Mouse (Mus musculus): ENCODE results near the gene Phrf1. TPM values are rescaled to one million over a fixed set of nuclear protein-coding genes. Genes with fewer than 3 reads are reported as not detected.

Phrf1 gene
- polyA plus RNA-seq, 1 experiment = 44.5 TPM

DNA sequence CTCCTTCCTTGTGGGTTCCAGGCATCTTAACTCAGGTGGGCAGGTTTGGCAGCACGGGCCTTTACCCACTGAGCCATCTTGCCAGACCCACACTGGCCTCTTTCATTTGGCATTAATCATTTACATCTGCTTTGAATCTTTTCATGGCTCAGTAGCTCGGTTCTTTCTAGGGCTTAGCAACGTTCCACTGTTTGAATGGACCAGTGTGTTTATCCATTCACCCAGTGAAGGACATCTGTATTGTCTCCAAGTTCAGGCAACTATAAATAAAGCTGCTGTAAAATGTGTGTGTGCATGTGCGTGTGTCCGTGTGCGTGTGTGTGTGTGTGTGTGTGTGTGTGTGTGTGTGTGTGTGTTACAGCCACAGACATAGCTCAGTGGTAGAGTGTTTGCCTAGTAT lies 52.9 kb downstream of the Phrf1 start:
- Histone ChIP-seq H3K79me2 (ENCODE audit: control insufficient read depth, insufficient read depth) (no peaks in the 10 kb centered on the region), H3K27me3 (ENCODE audit: control insufficient read depth, insufficient read depth, insufficient read length) (no peaks in the 10 kb centered on the region), H3K36me3 (ENCODE audit: control insufficient read depth, insufficient read depth) (no peaks in the 10 kb centered on the region), H3K4me3 (no peak overlapping the region), H3ac (ENCODE audit: control insufficient read depth, insufficient read length) (no peak overlapping the region), H3K4me2 (ENCODE audit: low read depth) (no peak overlapping the region)
- TF ChIP-seq USF1 (IDR thresholded peaks at IDR 0.05; ENCODE audit: low read depth) = no peak
- TF ChIP-seq CEBPB (IDR thresholded peaks at IDR 0.05; ENCODE audit: insufficient read depth, poor library complexity, severe bottlenecking) = no peak
- no peak for TF ChIP-seq TCF12 (IDR thresholded peaks at IDR 0.05; ENCODE audit: insufficient read depth, poor library complexity, severe bottlenecking)
- no peak for TF ChIP-seq REST (IDR thresholded peaks at IDR 0.05; ENCODE audit: insufficient read depth, insufficient read length)
- no peak for TF ChIP-seq MAX (IDR thresholded peaks at IDR 0.05; ENCODE audit: low read depth)
- TF ChIP-seq POLR2AphosphoS2 (IDR thresholded peaks at IDR 0.05; ENCODE audit: insufficient read length, low read depth) = no peak
- no peak for TF ChIP-seq MYOD1 (IDR thresholded peaks at IDR 0.05; ENCODE audit: control insufficient read depth in 1 of 3, insufficient read length in 2 of 3, low read depth in 2 of 3)

- Histone ChIP-seq H3ac (ENCODE audit: control insufficient read depth, insufficient read length) (no peak overlapping the region), H3K4me2 (ENCODE audit: low read depth) (no peak overlapping the region), H3K27me3 (ENCODE audit: control insufficient read depth, insufficient read depth, insufficient read length) (no peaks in the 10 kb centered on the region), H3K79me2 (ENCODE audit: control insufficient read depth, insufficient read depth) (no peaks in the 10 kb centered on the region), H3K4me3 (no peak overlapping the region), H3K36me3 (ENCODE audit: control insufficient read depth, insufficient read depth) (no peaks in the 10 kb centered on the region)
- TF ChIP-seq REST (IDR thresholded peaks at IDR 0.05; ENCODE audit: insufficient read depth, insufficient read length) (no peak), MAX (IDR thresholded peaks at IDR 0.05; ENCODE audit: low read depth) (no peak), CEBPB (IDR thresholded peaks at IDR 0.05; ENCODE audit: insufficient read depth, poor library complexity, severe bottlenecking) (no peak), POLR2AphosphoS2 (IDR thresholded peaks at IDR 0.05; ENCODE audit: insufficient read length, low read depth) (no peak), TCF3 (IDR thresholded peaks at IDR 0.05; ENCODE audit: insufficient read length, low read depth) (no peak), USF1 (IDR thresholded peaks at IDR 0.05; ENCODE audit: low read depth) (no peak), TCF12 (IDR thresholded peaks at IDR 0.05; ENCODE audit: insufficient read depth, poor library complexity, severe bottlenecking) (no peak), SRF (IDR thresholded peaks at IDR 0.05; ENCODE audit: control insufficient read depth, insufficient read length, low read depth) (no peak), E2F4 (IDR thresholded peaks at IDR 0.05; ENCODE audit: insufficient read depth) (no peak), MYOG (IDR thresholded peaks at IDR 0.05; ENCODE audit: control insufficient read depth in 1 of 3, insufficient read depth in 1 of 3, insufficient read length in 2 of 3, low read depth in 2 of 3) (no peak), MYOD1 (IDR thresholded peaks at IDR 0.05; ENCODE audit: control insufficient read depth in 1 of 3, insufficient read length in 2 of 3, low read depth in 2 of 3) (no peak), POLR2A (IDR thresholded peaks at IDR 0.05; ENCODE audit: insufficient read length, low read depth) (no peak)
These were observed 54.2 kb downstream of the Phrf1 start for GRCm38 (mm10) chr7:141282756-141283155.

- no peak overlapping the region for H3K4me3 ChIP-seq
- H3K36me3 ChIP-seq (ENCODE audit: control insufficient read depth, insufficient read depth) = no peaks in the 10 kb centered on the region
- H3K79me2 ChIP-seq (ENCODE audit: control insufficient read depth, insufficient read depth) = no peaks in the 10 kb centered on the region
- TF ChIP-seq POLR2A (IDR thresholded peaks at IDR 0.05; ENCODE audit: insufficient read length, low read depth) (no peak), REST (IDR thresholded peaks at IDR 0.05; ENCODE audit: insufficient read depth, insufficient read length) (no peak), MYOG (IDR thresholded peaks at IDR 0.05; ENCODE audit: control insufficient read depth in 1 of 3, insufficient read depth in 1 of 3, insufficient read length in 2 of 3, low read depth in 2 of 3) (no peak), TCF12 (IDR thresholded peaks at IDR 0.05; ENCODE audit: insufficient read depth, poor library complexity, severe bottlenecking) (no peak), POLR2AphosphoS2 (IDR thresholded peaks at IDR 0.05; ENCODE audit: insufficient read length, low read depth) (no peak), USF1 (IDR thresholded peaks at IDR 0.05; ENCODE audit: low read depth) (no peak), MYOD1 (IDR thresholded peaks at IDR 0.05; ENCODE audit: control insufficient read depth in 1 of 3, insufficient read length in 2 of 3, low read depth in 2 of 3) (no peak), CEBPB (IDR thresholded peaks at IDR 0.05; ENCODE audit: insufficient read depth, poor library complexity, severe bottlenecking) (no peak), MAX (IDR thresholded peaks at IDR 0.05; ENCODE audit: low read depth) (no peak), SRF (IDR thresholded peaks at IDR 0.05; ENCODE audit: control insufficient read depth, insufficient read length, low read depth) (no peak), E2F4 (IDR thresholded peaks at IDR 0.05; ENCODE audit: insufficient read depth) (no peak), TCF3 (IDR thresholded peaks at IDR 0.05; ENCODE audit: insufficient read length, low read depth) (no peak)
- peaks cover 7% of the 10 kb centered on the region for H3K27me3 ChIP-seq (ENCODE audit: control insufficient read depth, insufficient read depth, insufficient read length)
- no peak overlapping the region for H3K4me2 ChIP-seq (ENCODE audit: low read depth)
- no peak overlapping the region for H3ac ChIP-seq (ENCODE audit: control insufficient read depth, insufficient read length)
These were observed 59.5 kb downstream of the Phrf1 start for GRCm38 (mm10) chr7:141288042-141288441.

DNA sequence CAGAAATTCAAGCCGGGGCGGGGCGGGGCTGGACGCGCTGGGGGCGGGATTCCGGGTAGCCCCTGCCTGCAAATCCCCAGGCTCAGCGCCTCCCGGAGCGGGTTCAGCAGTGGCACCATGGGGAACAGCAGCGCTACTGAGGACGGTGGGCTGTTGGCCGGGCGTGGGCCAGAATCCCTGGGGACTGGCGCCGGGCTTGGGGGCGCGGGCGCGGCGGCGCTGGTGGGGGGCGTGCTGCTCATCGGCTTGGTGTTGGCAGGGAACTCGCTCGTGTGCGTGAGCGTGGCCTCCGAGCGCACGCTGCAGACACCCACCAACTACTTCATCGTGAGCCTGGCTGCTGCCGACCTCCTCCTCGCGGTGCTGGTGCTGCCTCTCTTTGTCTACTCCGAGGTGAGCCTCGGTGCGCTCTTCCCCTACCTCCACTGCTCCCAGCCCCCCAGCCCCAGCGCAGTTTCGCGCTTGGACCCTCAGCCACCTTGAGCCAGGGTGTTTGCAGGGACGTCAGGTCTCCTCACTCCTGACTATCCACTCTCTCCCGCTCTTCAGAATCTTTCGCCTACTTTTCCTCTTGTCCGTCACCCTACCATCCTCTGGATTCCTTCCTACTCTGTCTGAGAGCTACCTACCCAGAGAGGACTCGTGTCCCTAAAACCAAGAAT lies 63.5 kb downstream of the Phrf1 start, which contains the start of gene Drd4:
Drd4 (plus strand) TSS at position 86 of the 662 bp plus-strand sequence.
- no peak for TF ChIP-seq CEBPB (IDR thresholded peaks at IDR 0.05; ENCODE audit: insufficient read depth, poor library complexity, severe bottlenecking)
- no peak for TF ChIP-seq E2F4 (IDR thresholded peaks at IDR 0.05; ENCODE audit: insufficient read depth)
- no peak for TF ChIP-seq SRF (IDR thresholded peaks at IDR 0.05; ENCODE audit: control insufficient read depth, insufficient read length, low read depth)
- no peak for TF ChIP-seq USF1 (IDR thresholded peaks at IDR 0.05; ENCODE audit: low read depth)
- no peak for TF ChIP-seq TCF12 (IDR thresholded peaks at IDR 0.05; ENCODE audit: insufficient read depth, poor library complexity, severe bottlenecking)
- TF ChIP-seq MYOG (IDR thresholded peaks at IDR 0.05; ENCODE audit: control insufficient read depth in 1 of 3, insufficient read depth in 1 of 3, insufficient read length in 2 of 3, low read depth in 2 of 3) = no peak
- no peak for TF ChIP-seq TCF3 (IDR thresholded peaks at IDR 0.05; ENCODE audit: insufficient read length, low read depth)
- no peak for TF ChIP-seq POLR2A (IDR thresholded peaks at IDR 0.05; ENCODE audit: insufficient read length, low read depth)
- no peak for TF ChIP-seq MYOD1 (IDR thresholded peaks at IDR 0.05; ENCODE audit: control insufficient read depth in 1 of 3, insufficient read length in 2 of 3, low read depth in 2 of 3)
- TF ChIP-seq MAX (IDR thresholded peaks at IDR 0.05; ENCODE audit: low read depth) = no peak
- TF ChIP-seq REST (IDR thresholded peaks at IDR 0.05; ENCODE audit: insufficient read depth, insufficient read length) = no peak
- no peak for TF ChIP-seq POLR2AphosphoS2 (IDR thresholded peaks at IDR 0.05; ENCODE audit: insufficient read length, low read depth)
- H3K4me2 ChIP-seq (ENCODE audit: low read depth) = peak within 1 kb of the TSS; percentile 48
- no peak within 1 kb of the TSS for H3K4me3 ChIP-seq
- no peaks in the 10 kb centered on the region for H3K36me3 ChIP-seq (ENCODE audit: control insufficient read depth, insufficient read depth)
- H3ac ChIP-seq (ENCODE audit: control insufficient read depth, insufficient read length) = no peak within 1 kb of the TSS
- no peaks in the 10 kb centered on the region for H3K79me2 ChIP-seq (ENCODE audit: control insufficient read depth, insufficient read depth)
- H3K27me3 ChIP-seq (ENCODE audit: control insufficient read depth, insufficient read depth, insufficient read length) = peaks cover 23% of the 10 kb centered on the region

Measured in myocyte (in vitro differentiated cells).